Mouse (Mus musculus): ENCODE measurements around the gene Aspscr1. TPM values are rescaled to one million over a fixed set of nuclear protein-coding genes. Genes with fewer than 3 reads are reported as not detected.
"Not testable (repeated sequence)": the region's sequence is repeated elsewhere in the genome, so short reads cannot be mapped to it uniquely, and the experiment has no call there.

Gene Aspscr1
- total RNA-seq, 4 experiments from 2014 or later: 57.0 to 64.7 (median 61.2) TPM

GRCm38 (mm10) chr11:120641869-120642268, 30.9 kb upstream of the Aspscr1 start:
- DNase-seq (ENCODE audit: low spot score in 2 of 2): no peak

GRCm38 (mm10) chr11:120642939-120643600, 29.7 kb upstream of the Aspscr1 start:
- DNase-seq (ENCODE audit: low spot score in 2 of 2): no peak

- DNase-seq (ENCODE audit: low spot score in 2 of 2): peak; percentile 83 to 89
These were observed 29.2 kb upstream of the Aspscr1 start, which contains the start of gene Pycr1 for GRCm38 (mm10) chr11:120643601-120643987. Gene Pycr1 (minus strand): TSS chr11:120643769.

GRCm38 (mm10) chr11:120647047-120647830, 25.5 kb upstream of the Aspscr1 start:
- no peak for DNase-seq (ENCODE audit: low spot score in 2 of 2)

- no peak for DNase-seq (ENCODE audit: low spot score in 2 of 2)
These were observed 24.7 kb upstream of the Aspscr1 start, which contains the start of gene Myadml2 for GRCm38 (mm10) chr11:120648001-120648476. Gene Myadml2 (minus strand): TSS chr11:120648158.

- no peak for DNase-seq (ENCODE audit: low spot score in 2 of 2)
These were observed 20.9 kb upstream of the Aspscr1 start for GRCm38 (mm10) chr11:120651872-120652271.

- no peak for DNase-seq (ENCODE audit: low spot score in 2 of 2)
These were observed 18.0 kb upstream of the Aspscr1 start for GRCm38 (mm10) chr11:120654741-120655140.

- no peak for DNase-seq (ENCODE audit: low spot score in 2 of 2)
These were observed 15.5 kb upstream of the Aspscr1 start for GRCm38 (mm10) chr11:120657301-120657700.

GRCm38 (mm10) chr11:120658876-120659410, 13.8 kb upstream of the Aspscr1 start:
- DNase-seq (ENCODE audit: low spot score in 2 of 2): peak in 1 of 2 experiments; percentile 63

- DNase-seq (ENCODE audit: low spot score in 2 of 2): no peak
These were observed 13.1 kb upstream of the Aspscr1 start for GRCm38 (mm10) chr11:120659509-120660300.

- DNase-seq (ENCODE audit: low spot score in 2 of 2): no peak
These were observed 12.3 kb upstream of the Aspscr1 start for GRCm38 (mm10) chr11:120660301-120661075.

- DNase-seq (ENCODE audit: low spot score in 2 of 2): no peak
These were observed 11.7 kb upstream of the Aspscr1 start, which contains the start of gene Notum for GRCm38 (mm10) chr11:120661076-120661460. Gene Notum (minus strand): TSS chr11:120661175.

GRCm38 (mm10) chr11:120662759-120663158, 10.0 kb upstream of the Aspscr1 start:
- DNase-seq (ENCODE audit: low spot score in 2 of 2): no peak

- no peak for DNase-seq (ENCODE audit: low spot score in 2 of 2)
These were observed 9.1 kb upstream of the Aspscr1 start for GRCm38 (mm10) chr11:120663714-120664113.

- DNase-seq (ENCODE audit: low spot score in 2 of 2): no peak
These were observed 7.4 kb upstream of the Aspscr1 start for GRCm38 (mm10) chr11:120665406-120665805.

- no peak for DNase-seq (ENCODE audit: low spot score in 2 of 2)
These were observed 6.2 kb upstream of the Aspscr1 start for GRCm38 (mm10) chr11:120666617-120667016.

GRCm38 (mm10) chr11:120673594-120674122, 885 bp downstream of the Aspscr1 start:
- DNase-seq (ENCODE audit: low spot score in 2 of 2): no peak

- not testable (repeated sequence) for DNase-seq (ENCODE audit: low spot score in 2 of 2)
These were observed 3.1 kb downstream of the Aspscr1 start for GRCm38 (mm10) chr11:120675875-120676274.

GRCm38 (mm10) chr11:120676951-120677350, 4.2 kb downstream of the Aspscr1 start:
- DNase-seq (ENCODE audit: low spot score in 2 of 2): no peak

GRCm38 (mm10) chr11:120679909-120680308, 7.1 kb downstream of the Aspscr1 start:
- no peak for DNase-seq (ENCODE audit: low spot score in 2 of 2)

Measured in left cerebral cortex, adult 8-10 months (tissue).